Mouse (Mus musculus): ENCODE measurements around the gene Ing4. TPM values are rescaled to one million over a fixed set of nuclear protein-coding genes. Genes with fewer than 3 reads are reported as not detected.
"Not testable (repeated sequence)": the region's sequence is repeated elsewhere in the genome, so short reads cannot be mapped to it uniquely, and the experiment has no call there.

The Ing4 gene
- polyA plus RNA-seq, 1 experiment from 2014 or later, result 32.4 TPM

GRCm38 (mm10) chr6:125051237-125051636, 11.7 kb downstream of the Ing4 start:
- H3K4me2 ChIP-seq (ENCODE audit: low read depth, low read length), result no peak overlapping the region
- no peaks in the 10 kb centered on the region; the same call in 1 of the 2 replicates for H3K4me1 ChIP-seq (ENCODE audit: control insufficient read depth, low read depth, low read length)
- H3K27ac ChIP-seq (ENCODE audit: low read length), result no peak overlapping the region
- H3K4me3 ChIP-seq (ENCODE audit: low read depth, low read length), result no peak overlapping the region
- peaks cover 14% of the 10 kb centered on the region for H3K36me3 ChIP-seq (ENCODE audit: control insufficient read depth, insufficient read depth)
- H3K9ac ChIP-seq (ENCODE audit: low read depth, low read length), result no peak overlapping the region
- no peaks in the 10 kb centered on the region for H3K27me3 ChIP-seq (ENCODE audit: control insufficient read depth, insufficient read depth, low read depth, low read length)
- no peak for ATAC-seq (ENCODE audit: low read depth)
- 65% methylated on average over 5 of the region's 5 CpGs for WGBS (ENCODE audit: insufficient replicate concordance)
- H3K9me3 ChIP-seq (replicated peaks; ENCODE audit: control insufficient read depth, low read length), result no peaks in the 10 kb centered on the region

- no peak for ATAC-seq (ENCODE audit: low read depth)
- H3K9ac ChIP-seq (ENCODE audit: low read depth, low read length), result no peak overlapping the region
- no peak overlapping the region for H3K4me3 ChIP-seq (ENCODE audit: low read depth, low read length)
- H3K27ac ChIP-seq (ENCODE audit: low read length), result no peak overlapping the region
- 37% methylated on average over 6 of the region's 6 CpGs for WGBS (ENCODE audit: insufficient replicate concordance)
- H3K36me3 ChIP-seq (ENCODE audit: control insufficient read depth, insufficient read depth), result no peaks in the 10 kb centered on the region
- H3K27me3 ChIP-seq (ENCODE audit: control insufficient read depth, insufficient read depth, low read depth, low read length), result no peaks in the 10 kb centered on the region
- no peaks in the 10 kb centered on the region for H3K9me3 ChIP-seq (replicated peaks; ENCODE audit: control insufficient read depth, low read length)
- no peak overlapping the region for H3K4me2 ChIP-seq (ENCODE audit: low read depth, low read length)
- peaks cover 13% of the 10 kb centered on the region for H3K4me1 ChIP-seq (ENCODE audit: control insufficient read depth, low read depth, low read length)
Measured at GRCm38 (mm10) chr6:125061493-125061892, 21.9 kb downstream of the Ing4 start.

- Histone ChIP-seq H3K27me3 (ENCODE audit: control insufficient read depth, insufficient read depth, low read depth, low read length) (no peaks in the 10 kb centered on the region), H3K36me3 (ENCODE audit: control insufficient read depth, insufficient read depth) (no peaks in the 10 kb centered on the region), H3K9me3 (replicated peaks; ENCODE audit: control insufficient read depth, low read length) (no peaks in the 10 kb centered on the region), H3K27ac (ENCODE audit: low read length) (no peak overlapping the region), H3K4me1 (ENCODE audit: control insufficient read depth, low read depth, low read length) (peaks cover 18% of the 10 kb centered on the region), H3K4me2 (ENCODE audit: low read depth, low read length) (no peak overlapping the region), H3K9ac (ENCODE audit: low read depth, low read length) (no peak overlapping the region; the same call in 1 of the 2 replicates), H3K4me3 (ENCODE audit: low read depth, low read length) (no peak overlapping the region)
- ATAC-seq (ENCODE audit: low read depth), result peak; percentile 54
- 55% methylated on average over 5 of the region's 5 CpGs for WGBS (ENCODE audit: insufficient replicate concordance)
Measured at GRCm38 (mm10) chr6:125062511-125062910, 23.0 kb downstream of the Ing4 start.

- no peak overlapping the region for H3K9ac ChIP-seq (ENCODE audit: low read depth, low read length)
- ATAC-seq (ENCODE audit: low read depth), result no peak
- WGBS (ENCODE audit: insufficient replicate concordance), result 66% methylated on average over 6 of the region's 6 CpGs
- H3K9me3 ChIP-seq (replicated peaks; ENCODE audit: control insufficient read depth, low read length), result no peaks in the 10 kb centered on the region
- H3K27ac ChIP-seq (ENCODE audit: low read length), result no peak overlapping the region
- H3K4me2 ChIP-seq (ENCODE audit: low read depth, low read length), result no peak overlapping the region
- no peak overlapping the region for H3K4me3 ChIP-seq (ENCODE audit: low read depth, low read length)
- H3K36me3 ChIP-seq (ENCODE audit: control insufficient read depth, insufficient read depth), result no peaks in the 10 kb centered on the region
- H3K4me1 ChIP-seq (ENCODE audit: control insufficient read depth, low read depth, low read length), result peaks cover 25% of the 10 kb centered on the region
- no peaks in the 10 kb centered on the region for H3K27me3 ChIP-seq (ENCODE audit: control insufficient read depth, insufficient read depth, low read depth, low read length)
Measured at GRCm38 (mm10) chr6:125063906-125064305, 24.3 kb downstream of the Ing4 start.

GRCm38 (mm10) chr6:125065223-125065622, 25.7 kb downstream of the Ing4 start:
- ATAC-seq (ENCODE audit: low read depth), result not testable (repeated sequence)
- WGBS (ENCODE audit: insufficient replicate concordance), result no CpG with 5 or more reads among the region's 1 CpGs
- H3K4me1 ChIP-seq (ENCODE audit: control insufficient read depth, low read depth, low read length), result peaks cover 25% of the 10 kb centered on the region

GRCm38 (mm10) chr6:125067571-125067995, 28.0 kb downstream of the Ing4 start, which contains the start of gene Lpar5:
Gene Lpar5 (plus strand): TSS chr6:125067920.
- 47% methylated on average over 8 of the region's 8 CpGs for WGBS (ENCODE audit: insufficient replicate concordance)
- no peak for ATAC-seq (ENCODE audit: low read depth)
- H3K27ac ChIP-seq (ENCODE audit: low read length), result no peak within 1 kb of the TSS

More at GRCm38 (mm10) chr6:125065223-125065622, 25.7 kb downstream of the Ing4 start:
- H3K4me3 ChIP-seq (ENCODE audit: low read depth, low read length); H3K27ac ChIP-seq (ENCODE audit: low read length); H3K9me3 ChIP-seq (replicated peaks; ENCODE audit: control insufficient read depth, low read length); H3K9ac ChIP-seq (ENCODE audit: low read depth, low read length); H3K36me3 ChIP-seq (ENCODE audit: control insufficient read depth, insufficient read depth); H3K27me3 ChIP-seq (ENCODE audit: control insufficient read depth, insufficient read depth, low read depth, low read length); H3K4me2 ChIP-seq (ENCODE audit: low read depth, low read length): not testable (repeated sequence)

GRCm38 (mm10) chr6:125071170-125071895, 31.8 kb downstream of the Ing4 start:
- peak; percentile 94 for ATAC-seq (ENCODE audit: low read depth)
- Histone ChIP-seq H3K9me3 (replicated peaks; ENCODE audit: control insufficient read depth, low read length) (no peaks in the 10 kb centered on the region), H3K4me3 (ENCODE audit: low read depth, low read length) (peak overlapping the region; percentile 47), H3K9ac (ENCODE audit: low read depth, low read length) (peak overlapping the region; percentile 29), H3K36me3 (ENCODE audit: control insufficient read depth, insufficient read depth) (no peaks in the 10 kb centered on the region), H3K4me1 (ENCODE audit: control insufficient read depth, low read depth, low read length) (peaks cover 31% of the 10 kb centered on the region), H3K27me3 (ENCODE audit: control insufficient read depth, insufficient read depth, low read depth, low read length) (no peaks in the 10 kb centered on the region), H3K27ac (ENCODE audit: low read length) (peak overlapping the region; percentile 82), H3K4me2 (ENCODE audit: low read depth, low read length) (peak overlapping the region; percentile 61)
- 17% methylated on average over 18 of the region's 18 CpGs for WGBS (ENCODE audit: insufficient replicate concordance)

More at GRCm38 (mm10) chr6:125067571-125067995, 28.0 kb downstream of the Ing4 start, which contains the start of gene Lpar5:
- Histone ChIP-seq H3K27me3 (ENCODE audit: control insufficient read depth, insufficient read depth, low read depth, low read length) (no peaks in the 10 kb centered on the region), H3K4me1 (ENCODE audit: control insufficient read depth, low read depth, low read length) (peaks cover 33% of the 10 kb centered on the region), H3K9ac (ENCODE audit: low read depth, low read length) (no peak within 1 kb of the TSS), H3K4me2 (ENCODE audit: low read depth, low read length) (no peak within 1 kb of the TSS), H3K9me3 (replicated peaks; ENCODE audit: control insufficient read depth, low read length) (no peaks in the 10 kb centered on the region), H3K36me3 (ENCODE audit: control insufficient read depth, insufficient read depth) (no peaks in the 10 kb centered on the region), H3K4me3 (ENCODE audit: low read depth, low read length) (no peak within 1 kb of the TSS)

- ATAC-seq (ENCODE audit: low read depth), result no peak
- H3K4me3 ChIP-seq (ENCODE audit: low read depth, low read length), result peak overlapping the region; percentile 47
- peak overlapping the region; percentile 28; the same call in 1 of the 2 replicates for H3K9ac ChIP-seq (ENCODE audit: low read depth, low read length)
- no peaks in the 10 kb centered on the region for H3K27me3 ChIP-seq (ENCODE audit: control insufficient read depth, insufficient read depth, low read depth, low read length)
- H3K36me3 ChIP-seq (ENCODE audit: control insufficient read depth, insufficient read depth), result no peaks in the 10 kb centered on the region
- 10% methylated on average over 2 of the region's 2 CpGs for WGBS (ENCODE audit: insufficient replicate concordance)
- H3K4me2 ChIP-seq (ENCODE audit: low read depth, low read length), result peak overlapping the region; percentile 61
- H3K9me3 ChIP-seq (replicated peaks; ENCODE audit: control insufficient read depth, low read length), result no peaks in the 10 kb centered on the region
- peak overlapping the region; percentile 82 for H3K27ac ChIP-seq (ENCODE audit: low read length)
- H3K4me1 ChIP-seq (ENCODE audit: control insufficient read depth, low read depth, low read length), result peaks cover 31% of the 10 kb centered on the region
Measured at GRCm38 (mm10) chr6:125071896-125072279, 32.3 kb downstream of the Ing4 start.

- H3K36me3 ChIP-seq (ENCODE audit: control insufficient read depth, insufficient read depth), result no peaks in the 10 kb centered on the region
- H3K9me3 ChIP-seq (replicated peaks; ENCODE audit: control insufficient read depth, low read length), result no peaks in the 10 kb centered on the region
- peaks cover 19% of the 10 kb centered on the region for H3K4me1 ChIP-seq (ENCODE audit: control insufficient read depth, low read depth, low read length)
- no peak overlapping the region for H3K4me3 ChIP-seq (ENCODE audit: low read depth, low read length)
- WGBS (ENCODE audit: insufficient replicate concordance), result 39% methylated on average over 8 of the region's 8 CpGs
- no peak overlapping the region for H3K9ac ChIP-seq (ENCODE audit: low read depth, low read length)
- no peak overlapping the region for H3K4me2 ChIP-seq (ENCODE audit: low read depth, low read length)
- ATAC-seq (ENCODE audit: low read depth), result no peak
- no peaks in the 10 kb centered on the region for H3K27me3 ChIP-seq (ENCODE audit: control insufficient read depth, insufficient read depth, low read depth, low read length)
- H3K27ac ChIP-seq (ENCODE audit: low read length), result no peak overlapping the region
Measured at GRCm38 (mm10) chr6:125073825-125074224, 34.3 kb downstream of the Ing4 start.
